Mouse (Mus musculus): Measurements from ENCODE around the gene Gpr152.

The Gpr152 gene

DNA sequence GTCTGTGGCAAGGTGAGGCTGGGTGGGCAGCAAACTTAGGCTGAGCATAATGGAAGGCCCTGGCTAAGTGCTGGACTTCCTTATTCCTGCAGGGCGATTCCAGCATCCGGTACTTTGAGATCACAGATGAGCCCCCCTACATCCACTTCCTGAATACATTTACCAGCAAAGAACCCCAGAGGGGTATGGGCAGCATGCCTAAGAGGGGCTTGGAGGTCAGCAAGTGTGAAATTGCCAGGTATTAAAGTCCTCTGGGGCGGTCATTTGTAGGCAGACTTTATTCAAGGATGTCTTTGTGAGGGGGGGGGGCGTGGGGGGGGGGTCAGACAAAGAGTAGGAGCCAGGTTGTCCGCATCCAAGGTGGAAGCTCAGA lies 11.9 kb downstream of the Gpr152 start:
- DNase-seq, result no peak

DNA sequence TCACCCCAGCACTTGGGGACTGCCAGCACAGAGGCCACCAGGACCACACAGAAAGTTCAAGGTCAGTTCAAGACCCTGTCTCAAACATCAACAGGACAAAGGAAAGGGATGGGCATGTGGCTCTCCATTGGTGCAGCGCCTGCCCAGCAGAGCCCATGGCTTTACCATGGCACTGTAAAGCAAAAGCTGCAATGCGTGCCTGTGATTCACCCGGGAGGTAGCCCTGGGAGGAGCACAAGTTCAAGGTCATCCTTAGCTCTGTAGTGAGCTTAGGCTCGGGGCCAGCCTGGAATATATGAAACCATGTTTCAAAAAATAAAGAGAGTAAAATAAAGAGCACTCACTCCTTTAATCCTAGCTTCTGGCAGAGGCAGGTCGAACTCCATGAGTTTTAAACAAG lies 12.3 kb downstream of the Gpr152 start:
- no peak for DNase-seq

DNA sequence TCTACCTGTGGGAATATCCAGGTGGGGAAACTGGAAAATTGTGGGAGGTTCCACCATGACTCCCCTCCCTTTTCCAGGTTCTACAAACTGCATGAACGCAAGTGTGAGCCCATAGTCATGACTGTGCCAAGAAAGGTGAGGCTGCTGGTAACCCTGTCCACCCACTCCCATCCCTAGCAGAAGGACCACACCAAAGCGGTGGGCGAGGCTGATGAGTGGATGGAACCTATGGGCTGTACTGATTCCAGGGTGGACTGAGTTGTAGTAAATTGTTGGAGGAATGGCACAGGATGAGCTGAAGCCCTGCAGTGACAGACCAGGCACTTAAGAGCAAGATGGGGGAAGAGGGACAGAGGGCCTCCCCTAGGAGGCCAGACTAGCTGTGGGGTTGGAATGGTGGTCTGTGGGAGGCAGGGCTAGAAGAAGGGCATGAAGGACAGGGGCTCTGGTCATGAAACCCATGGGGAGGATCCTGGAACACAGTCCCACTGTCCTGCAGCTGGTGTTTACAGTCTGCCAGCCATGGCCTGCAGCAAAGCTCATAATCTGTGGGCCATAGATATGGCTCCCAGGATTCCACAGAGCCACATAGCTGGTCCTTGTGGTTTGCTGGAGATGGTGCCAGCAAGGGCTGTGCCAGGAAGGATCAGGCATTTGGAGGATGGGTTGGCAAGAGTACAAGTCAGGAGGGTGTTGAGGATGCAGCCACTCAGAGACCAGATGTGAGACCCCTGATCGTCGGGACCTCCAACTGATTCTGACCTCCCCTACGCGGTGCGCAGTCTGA lies 13.1 kb downstream of the Gpr152 start:
- peak in 1 of 2 experiments; percentile 26 for DNase-seq

DNA sequence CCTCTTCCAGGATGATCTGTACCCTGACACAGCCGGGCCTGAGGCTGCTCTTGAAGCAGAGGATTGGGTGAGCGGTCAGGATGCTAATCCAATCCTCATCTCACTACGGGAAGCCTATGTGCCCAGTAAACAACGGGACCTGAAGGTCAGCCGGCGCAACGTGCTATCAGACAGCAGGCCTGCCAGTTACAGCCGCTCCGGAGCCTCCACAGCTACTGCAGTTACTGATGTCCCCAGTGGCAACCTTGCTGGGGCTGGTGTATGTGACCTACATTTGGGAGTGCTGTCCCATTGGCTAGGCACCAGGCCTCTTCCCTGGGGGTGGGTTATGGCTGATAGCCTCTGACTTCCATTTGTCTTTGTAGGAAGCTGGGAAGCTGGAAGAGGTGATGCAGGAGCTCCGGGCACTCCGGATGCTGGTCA lies 13.7 kb downstream of the Gpr152 start, which contains the start of gene Ptprcap:
Gene Ptprcap, plus strand, starts transcription at position 373 of the 423 bp plus-strand sequence.
- DNase-seq, result peak; percentile 79 to 82

DNA sequence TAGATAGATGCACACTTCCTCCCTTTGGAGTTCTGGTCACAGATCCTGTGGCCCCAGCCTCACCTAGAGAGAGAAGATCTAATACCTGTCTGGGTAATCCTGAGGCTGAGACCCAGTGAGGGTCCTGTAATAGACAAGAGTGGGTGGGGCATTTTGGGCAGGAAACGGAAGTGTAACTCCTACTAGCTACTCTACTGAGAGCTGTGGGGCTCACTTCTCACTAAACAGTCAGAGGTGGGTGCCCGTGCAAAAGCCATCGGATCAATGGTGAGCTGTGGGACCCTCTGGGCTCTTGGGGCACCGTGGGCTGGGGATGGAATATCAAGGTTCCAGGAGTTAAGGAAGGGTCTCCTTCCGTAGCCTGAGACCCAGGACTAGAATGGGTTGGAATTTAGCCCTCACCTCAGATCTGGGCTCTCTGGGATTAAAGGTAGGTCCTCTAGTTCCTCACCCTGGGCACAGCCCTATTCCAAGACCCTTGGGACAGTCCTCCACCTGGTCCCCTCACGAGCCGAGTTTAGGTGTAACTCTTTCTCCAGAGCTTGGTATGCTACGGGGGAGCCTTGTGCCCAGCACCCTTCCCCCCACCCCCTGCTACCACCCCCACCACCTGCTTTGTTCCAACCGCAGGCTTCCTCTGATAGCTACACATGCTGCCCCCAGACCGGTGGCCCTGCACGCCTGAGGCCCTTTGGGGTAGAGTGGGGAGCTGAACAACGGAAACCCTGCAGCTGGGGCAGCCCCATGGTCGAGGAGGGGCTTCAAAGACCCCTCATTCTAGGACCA lies 15.0 kb downstream of the Gpr152 start:
- peak in 1 of 2 experiments; percentile 29 for DNase-seq

DNA sequence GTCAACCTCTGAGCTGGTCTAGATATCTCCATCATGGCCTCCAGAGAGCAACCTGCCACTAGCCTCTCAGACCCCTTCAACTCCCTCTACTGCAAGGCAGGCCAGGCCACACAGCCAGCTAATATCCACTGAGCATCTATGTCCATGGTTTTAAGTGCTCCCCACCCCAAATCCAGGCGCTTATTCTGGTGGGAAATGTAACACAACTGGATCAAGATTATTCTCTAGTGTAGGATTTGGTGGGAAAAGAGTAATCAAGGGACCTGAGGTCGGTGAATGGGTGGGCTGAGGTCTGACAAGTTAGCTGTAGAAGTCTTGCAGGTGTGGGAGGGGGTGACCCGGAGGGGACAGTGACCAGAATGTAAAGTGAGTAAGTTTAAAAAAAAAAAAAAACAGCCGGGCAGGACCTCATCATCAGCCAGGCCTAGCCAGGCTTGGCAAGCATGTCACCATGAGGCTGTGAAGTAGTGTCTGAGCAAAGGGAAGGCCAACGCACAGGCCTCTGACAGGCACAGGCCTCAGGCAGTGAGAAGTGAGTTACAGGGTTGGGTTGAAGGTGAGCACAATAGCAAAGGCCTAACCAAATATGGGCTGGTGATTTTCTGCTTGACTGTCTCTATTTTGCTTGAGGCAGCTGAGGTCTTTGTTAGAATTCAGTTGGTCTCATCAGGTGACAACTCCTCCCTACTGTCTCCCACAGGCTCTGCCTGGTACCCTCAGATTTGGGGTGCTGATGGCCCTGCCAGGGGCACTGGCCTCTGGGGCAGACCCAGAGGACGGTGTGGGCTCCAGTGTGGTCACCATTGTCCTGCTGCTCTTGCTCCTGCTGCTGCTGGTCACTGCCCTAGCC lies 15.9 kb downstream of the Gpr152 start:
- DNase-seq, result no peak

DNA sequence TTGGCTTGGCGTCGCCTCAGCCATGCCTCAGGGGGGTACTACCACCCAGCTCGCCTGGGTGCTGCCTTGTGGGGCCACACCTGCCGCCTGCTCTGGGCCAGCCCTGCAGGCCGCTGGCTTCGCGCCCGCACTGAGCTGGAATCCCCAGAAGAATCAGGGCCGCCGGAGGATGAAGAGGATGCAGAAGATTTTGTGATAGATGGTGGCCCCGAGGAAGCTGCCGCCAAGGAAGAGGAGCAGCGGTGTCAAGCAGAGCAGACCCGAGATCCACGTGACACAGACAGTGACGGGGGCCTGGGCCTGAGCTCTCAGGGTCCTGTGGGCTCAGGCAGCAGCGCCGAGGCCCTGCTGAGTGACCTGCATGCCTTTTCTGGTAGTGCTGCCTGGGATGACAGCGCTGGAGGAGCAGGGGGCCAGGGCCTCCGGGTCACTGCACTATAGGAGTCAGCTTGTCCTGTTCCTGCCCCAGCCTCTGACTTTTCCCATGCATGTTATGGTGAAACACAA lies 16.5 kb downstream of the Gpr152 start:
- peak in 1 of 2 experiments; percentile 50 for DNase-seq

DNA sequence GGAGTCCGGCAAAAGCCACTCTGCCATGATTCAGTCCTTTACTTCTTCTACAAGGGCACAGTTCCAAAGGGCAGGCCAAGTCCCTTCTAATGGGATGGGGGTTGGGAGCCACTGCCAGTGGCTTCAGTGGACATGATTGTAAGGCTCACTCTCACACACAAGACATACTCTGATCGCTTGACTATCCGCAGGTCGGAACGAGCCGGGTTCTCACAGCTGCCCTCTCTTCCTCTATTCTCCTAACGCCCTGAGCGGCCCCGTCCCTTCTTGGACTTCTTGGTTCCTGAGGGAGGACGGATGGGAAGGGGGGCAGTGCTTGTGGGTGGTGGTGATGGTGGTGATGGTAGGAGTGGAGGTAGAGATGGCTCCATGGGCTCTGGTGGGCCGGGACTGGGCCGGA lies 17.2 kb downstream of the Gpr152 start:
- no peak for DNase-seq

DNA sequence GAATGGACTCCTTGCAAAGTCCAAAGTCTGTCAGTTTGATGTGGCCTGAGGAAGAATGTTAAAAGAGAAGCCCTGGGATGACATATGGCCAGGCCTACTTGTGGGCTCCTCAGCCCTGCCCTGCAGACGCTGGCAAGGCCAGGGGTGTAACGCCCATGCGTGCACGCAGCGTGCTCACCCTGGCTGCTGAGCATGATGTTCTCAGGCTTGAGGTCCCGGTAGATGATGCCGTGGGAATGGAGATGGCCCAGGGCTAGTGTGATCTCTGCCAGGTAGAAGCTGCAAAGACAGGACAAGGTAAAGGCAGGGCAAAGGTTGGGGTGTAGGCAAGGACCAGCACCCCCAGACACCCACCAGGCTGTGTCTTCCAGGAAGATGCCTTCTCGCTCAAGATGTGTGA lies 19.5 kb downstream of the Gpr152 start:
- DNase-seq, result no peak

DNA sequence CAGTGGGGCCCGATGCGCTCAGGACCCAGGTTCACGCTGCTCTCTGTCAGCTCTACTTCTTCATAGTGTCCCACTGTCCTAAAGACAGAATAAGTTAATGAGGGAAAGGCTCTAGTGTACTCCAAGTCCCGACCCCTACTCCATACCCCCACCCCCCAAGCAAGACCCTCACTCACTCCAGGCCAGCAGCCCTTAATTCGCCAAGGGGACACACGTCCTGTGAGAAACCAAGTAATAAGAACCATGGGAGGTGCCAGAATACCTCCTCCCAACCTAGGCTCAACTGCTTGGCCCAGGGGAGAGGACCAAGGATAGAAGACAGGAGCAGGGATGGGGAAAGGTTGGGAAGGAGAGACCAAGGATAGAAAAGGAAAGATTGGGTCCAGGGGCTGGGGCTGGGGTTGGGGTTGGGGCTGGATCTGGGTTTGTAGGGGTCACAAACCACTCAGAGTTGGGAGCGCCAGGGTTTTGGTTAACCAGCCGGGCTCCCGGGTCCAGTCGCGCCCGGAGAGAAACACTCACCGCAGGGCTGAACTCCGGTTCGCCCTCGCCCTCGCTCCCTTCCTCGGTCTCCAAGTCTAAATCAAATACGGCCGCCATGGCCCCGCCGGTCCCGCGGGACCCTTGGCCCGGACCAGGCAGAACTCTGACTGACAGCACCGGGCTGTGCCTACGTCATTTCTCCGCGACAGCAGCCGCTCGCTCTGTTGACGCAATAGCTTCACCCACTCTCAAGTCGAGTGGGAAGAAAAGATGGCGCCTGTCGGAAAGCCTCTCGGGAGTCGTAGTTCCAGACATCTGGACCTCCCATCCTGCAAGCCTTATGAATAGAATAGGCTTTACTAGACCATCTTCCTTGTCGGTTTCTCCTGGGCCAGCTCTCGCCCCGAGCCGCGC lies 23.3 kb downstream of the Gpr152 start, which contains the start of gene Rps6kb2:
Gene Rps6kb2, minus strand, starts transcription at position 709 of the 897 bp plus-strand sequence.
- peak; percentile 98 for DNase-seq

DNA sequence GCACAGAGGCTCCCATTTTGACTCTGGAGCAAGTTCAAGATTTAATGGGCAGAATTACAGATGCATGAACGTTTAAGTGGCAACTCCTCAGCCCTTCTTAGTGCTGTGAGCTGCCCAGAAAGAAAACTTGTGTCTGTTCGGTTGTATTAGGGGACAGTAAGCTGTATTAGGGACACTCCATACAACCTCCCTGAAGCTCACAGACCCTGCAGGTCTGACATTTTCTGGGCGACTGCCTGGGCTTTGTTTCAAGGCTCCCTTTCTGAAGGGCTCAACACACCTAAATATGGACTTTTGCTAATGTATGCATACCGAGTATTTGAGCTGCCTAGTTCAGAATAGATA lies 23.9 kb downstream of the Gpr152 start:
- DNase-seq, result no peak

DNA sequence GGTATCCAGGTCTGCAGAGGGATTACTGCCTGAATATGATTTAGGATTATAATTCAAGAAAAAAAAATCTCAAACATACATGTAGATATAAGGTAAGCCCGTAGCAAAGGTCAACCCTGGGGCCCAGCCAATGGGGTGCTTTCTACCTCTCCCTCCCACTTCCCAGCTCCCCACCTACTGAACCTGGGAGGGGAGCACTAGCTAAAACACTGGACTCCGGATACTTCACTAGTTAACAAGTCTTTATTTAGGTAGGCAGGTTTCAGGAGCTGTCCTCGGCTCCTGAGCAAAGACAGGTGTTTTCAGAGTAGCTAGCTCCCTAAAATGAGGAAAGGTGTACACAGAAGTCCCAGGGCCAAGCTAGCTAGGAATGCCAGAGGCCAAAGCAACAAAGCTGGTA lies 24.5 kb downstream of the Gpr152 start:
- no peak for DNase-seq

DNA sequence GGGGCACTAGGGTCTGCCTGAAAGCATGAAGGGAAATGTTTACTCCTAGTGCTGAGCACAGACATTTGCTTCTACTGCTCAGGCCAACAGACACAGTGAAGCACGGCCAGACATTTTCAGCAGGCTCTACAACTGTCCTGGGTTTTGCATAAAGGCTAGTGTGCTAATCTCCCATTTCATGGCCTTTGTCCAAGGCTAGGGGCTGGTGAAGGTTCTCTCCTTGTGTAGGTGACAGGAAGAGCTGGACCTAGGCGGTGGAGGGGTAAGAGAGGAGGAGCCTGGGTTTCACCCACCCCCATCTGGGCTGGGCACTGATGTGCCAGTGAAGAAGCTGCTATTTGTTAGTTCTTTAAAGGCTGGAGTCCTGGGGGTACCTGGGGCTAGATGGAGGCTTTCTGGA lies 25.1 kb downstream of the Gpr152 start:
- DNase-seq, result no peak

DNA sequence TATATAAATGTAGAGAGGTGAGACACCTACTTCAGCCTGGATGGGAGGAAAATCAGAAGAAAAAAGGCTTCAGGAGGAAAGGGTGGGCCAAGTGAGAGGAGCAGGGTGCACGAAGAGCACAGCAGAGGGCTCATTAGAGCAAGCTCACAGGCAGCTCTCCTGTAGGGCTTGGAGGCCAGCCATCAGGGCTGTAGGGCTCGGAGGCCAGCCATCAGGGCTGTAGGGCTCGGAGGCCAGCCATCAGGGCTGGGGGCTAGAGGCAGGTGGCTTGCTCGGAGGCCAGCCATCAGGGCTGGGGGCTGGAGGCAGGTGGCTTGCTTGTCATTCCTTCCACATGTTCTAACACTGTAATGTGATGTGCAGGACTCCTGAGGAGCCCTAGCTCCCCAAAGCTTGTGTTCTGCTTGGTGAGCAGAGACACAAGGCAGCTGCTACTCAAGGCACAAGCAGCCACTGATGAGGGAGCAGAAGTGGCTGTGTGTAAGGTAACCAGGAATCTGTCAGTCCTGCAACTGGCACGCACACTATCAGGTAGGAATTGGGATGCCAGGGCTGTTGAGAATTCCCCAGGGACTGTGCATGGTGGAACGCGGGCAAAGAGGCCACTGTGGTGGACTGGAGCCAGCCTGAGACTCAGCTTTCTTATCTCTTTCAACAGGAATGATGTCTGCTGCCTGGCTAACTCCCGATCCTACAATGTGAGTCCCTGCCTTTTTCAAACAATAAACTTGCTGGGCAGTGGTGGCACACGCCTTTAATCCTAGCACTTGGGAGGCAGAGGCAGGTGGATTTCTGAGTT lies 27.3 kb downstream of the Gpr152 start:
- peak in 1 of 2 experiments; percentile 33 for DNase-seq

DNA sequence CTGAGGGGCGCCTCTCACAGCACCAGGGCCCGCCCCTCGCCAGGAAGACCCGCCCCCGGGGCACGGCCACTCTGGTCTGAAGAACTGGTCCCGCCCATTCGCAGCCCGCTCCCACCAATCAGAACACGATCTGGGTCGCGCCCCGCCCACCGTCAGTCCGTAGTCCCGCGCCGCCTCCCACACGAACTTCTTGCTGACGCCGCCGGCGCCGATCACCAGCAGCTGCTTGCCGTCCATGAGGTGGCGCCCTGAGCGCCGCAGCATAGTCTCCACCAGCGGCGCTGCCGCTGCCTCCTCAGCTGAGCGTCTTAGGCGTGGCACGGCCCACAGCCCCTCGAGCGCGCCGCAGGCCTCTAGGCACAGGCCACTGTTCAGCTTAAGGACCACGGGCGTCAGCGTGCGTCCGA lies 29.8 kb downstream of the Gpr152 start:
- DNase-seq, result peak; percentile 100

DNA sequence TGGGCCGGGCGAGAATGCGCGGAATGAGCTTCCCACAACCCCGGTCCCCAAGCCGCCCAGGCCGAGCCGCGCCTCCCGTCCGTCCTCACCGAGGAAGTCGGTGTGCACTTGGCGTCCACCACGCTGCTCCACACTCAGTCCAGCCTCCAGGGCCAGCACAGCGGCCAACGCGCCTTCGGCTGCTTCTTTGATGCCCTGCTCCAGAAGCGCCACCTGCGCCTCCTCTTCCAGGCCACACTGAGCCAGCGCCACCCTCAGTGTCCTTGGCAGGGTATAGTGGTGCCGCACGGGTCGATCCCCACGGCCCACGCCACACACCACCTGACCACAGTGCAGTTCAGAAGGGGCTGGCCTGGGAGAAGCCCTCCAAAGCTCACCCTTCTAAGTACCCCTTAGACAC lies 30.2 kb downstream of the Gpr152 start:
- peak in 1 of 2 experiments; percentile 76 for DNase-seq

DNA sequence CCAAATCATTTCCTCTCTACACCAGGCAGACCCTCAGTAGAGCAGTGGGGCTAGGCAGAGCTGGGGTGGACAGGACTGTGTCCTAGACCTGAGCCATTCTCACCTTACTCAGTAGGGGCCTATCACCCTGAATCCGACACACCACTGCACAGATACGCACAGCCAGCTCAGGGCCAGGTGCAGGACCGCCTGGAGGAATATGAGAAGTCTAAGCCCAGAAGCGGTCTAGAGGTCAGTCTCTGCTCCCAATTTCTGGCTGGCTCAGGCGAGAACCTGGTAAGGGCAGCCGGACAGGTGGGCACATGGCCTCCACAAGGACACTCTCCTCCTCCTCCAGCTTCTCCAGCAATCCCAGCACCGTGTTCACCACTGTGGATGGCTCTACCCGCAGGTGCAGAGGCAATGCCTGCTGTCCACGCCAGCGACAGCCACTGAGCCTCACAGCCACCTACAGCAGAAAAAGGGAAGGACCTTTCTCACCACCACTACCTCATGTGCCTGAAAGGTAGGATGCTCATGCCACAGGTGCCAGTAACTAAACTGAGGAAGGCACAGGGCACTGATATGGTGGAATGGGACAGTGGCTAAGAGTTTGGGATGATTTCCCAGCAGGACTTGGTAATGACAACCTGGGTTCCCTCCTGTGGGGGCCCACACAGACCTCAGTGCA lies 31.3 kb downstream of the Gpr152 start:
- DNase-seq, result no peak

DNA sequence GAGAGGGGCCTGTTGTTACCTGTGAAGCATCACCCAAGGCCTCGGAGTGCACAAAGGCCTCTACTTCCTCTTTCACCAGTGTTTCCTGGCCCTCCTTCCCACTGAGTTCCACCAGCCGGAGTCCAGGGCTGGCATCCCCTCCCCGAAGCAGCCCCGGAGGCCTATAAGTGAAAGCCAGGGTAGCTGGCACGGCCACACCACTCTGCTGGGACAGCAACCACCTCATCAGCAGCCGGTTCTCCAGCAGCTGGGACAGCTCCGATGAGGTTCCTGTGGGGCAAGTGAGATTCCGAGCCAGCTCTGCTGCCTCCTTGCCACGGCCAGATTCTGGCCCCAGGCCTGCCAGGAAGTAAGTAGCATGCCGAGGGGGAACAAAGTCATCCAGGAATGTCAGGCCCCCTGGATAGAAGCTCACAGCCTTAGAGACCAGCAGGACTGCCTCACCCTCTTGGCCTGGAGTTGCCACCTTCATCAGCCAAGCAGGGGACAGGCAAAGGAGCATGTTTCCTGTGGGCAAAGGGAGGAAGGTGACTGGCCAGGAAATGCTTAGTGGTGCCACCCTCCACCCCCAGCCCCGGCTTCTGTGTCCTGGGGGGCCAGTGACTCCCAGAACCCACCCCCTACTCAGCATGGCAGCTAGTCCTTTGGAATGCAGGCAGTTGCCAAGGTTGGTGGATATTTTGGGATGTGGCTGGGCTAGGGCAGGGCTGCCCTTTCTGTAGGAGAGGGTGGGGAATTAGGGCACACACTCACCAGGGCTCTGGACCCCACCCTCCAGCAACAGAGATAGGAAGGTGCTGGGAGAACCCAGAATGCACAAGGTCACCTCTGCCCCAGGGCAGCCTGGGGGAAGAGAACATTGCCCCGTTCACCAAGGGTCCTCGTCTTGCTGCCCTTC lies 32.1 kb downstream of the Gpr152 start:
- peak in 1 of 2 experiments; percentile 36 for DNase-seq

DNA sequence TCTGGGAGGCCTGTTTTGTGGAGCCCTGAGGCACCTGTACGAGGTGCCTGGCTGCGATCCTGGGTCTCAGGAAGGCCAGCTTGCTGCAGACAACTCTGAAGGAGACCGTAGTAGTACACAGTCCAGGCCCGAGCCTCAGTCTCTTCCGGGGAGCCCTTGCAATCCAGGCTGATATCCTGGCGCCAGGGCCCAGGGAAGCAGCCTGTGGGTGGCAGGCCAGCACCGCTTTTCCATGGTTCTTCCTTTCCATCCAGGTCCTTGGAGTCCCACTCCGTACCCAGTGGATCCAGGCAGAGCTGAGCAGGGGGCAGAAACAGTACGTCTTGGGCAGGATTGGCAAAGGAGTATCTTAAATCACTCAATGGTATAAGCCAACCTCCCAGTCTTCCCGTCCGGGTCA lies 33.3 kb downstream of the Gpr152 start:
- no peak for DNase-seq

All from cerebellum, postnatal 25 days (tissue).